Mouse (Mus musculus) MEL (cell line): ENCODE measurements around the gene Ptpa. TPM values are rescaled to one million over a fixed set of nuclear protein-coding genes. Genes with fewer than 3 reads are reported as not detected.

Experiments used
- DNase-seq: peaks from one replicate; pipeline ENCODE4 v3.0.0; 2011; ENCODE audit warnings: low read depth, low spot score
- H3K27ac ChIP-seq: 2 replicates; pipeline ENCODE4 v1.5.1; 2012; ENCODE audit warnings: low read depth, mild to moderate bottlenecking, control low read depth, low read length, moderate library complexity; ENCODE audit not compliant: control insufficient read depth
- H3K27me3 ChIP-seq, 2 experiments: fragments of 150-350 bp in 1 of 2; sonication (generic) in 1 of 2; 2 replicates each; pipeline ENCODE4 v1.6.1; 2012; ENCODE audit warnings: low read length in 2 of 2, mild to moderate bottlenecking in 2 of 2, improper control_type of control experiment in 1 of 2, moderate library complexity in 1 of 2; ENCODE audit not compliant: insufficient read depth in 2 of 2, control insufficient read depth in 1 of 2
- H3K36me3 ChIP-seq, 2 experiments: 2 replicates each; pipeline ENCODE4 v1.6.1; 2012 to 2014; ENCODE audit warnings: low read length in 2 of 2, improper control_type of control experiment in 1 of 2, inconsistent platforms in 1 of 2, mild to moderate bottlenecking in 1 of 2; ENCODE audit not compliant: insufficient read depth in 2 of 2, control insufficient read depth in 1 of 2
- H3K4me1 ChIP-seq, 2 experiments: fragments of 150-350 bp in 1 of 2; sonication (generic) in 1 of 2; 2 replicates each; pipeline ENCODE4 v1.6.1; 2012; ENCODE audit warnings: low read length in 2 of 2, improper control_type of control experiment in 1 of 2, mild to moderate bottlenecking in 1 of 2; ENCODE audit not compliant: insufficient read depth in 2 of 2, control insufficient read depth in 1 of 2
- H3K4me3 ChIP-seq, 2 experiments: fragments of 150-350 bp in 1 of 2; sonication (generic) in 1 of 2; 2 replicates each; pipeline ENCODE4 v1.5.1; 2012; ENCODE audit warnings: low read depth in 2 of 2, low read length in 2 of 2, mild to moderate bottlenecking in 2 of 2, moderate library complexity in 2 of 2, control low read depth in 1 of 2, improper control_type of control experiment in 1 of 2; ENCODE audit not compliant: control insufficient read depth in 1 of 2, insufficient read depth in 1 of 2
- H3K79me2 ChIP-seq: 2 replicates; pipeline ENCODE4 v1.6.1; 2012; ENCODE audit warnings: mild to moderate bottlenecking, low read length, moderate library complexity; ENCODE audit not compliant: control insufficient read depth, poor library complexity, insufficient read depth
- H3K9ac ChIP-seq: 2 replicates; pipeline ENCODE4 v1.6.1; 2012; ENCODE audit warnings: low read depth, mild to moderate bottlenecking, control low read depth, low read length, moderate library complexity; ENCODE audit not compliant: control insufficient read depth, poor library complexity, severe bottlenecking
- H3K9me3 ChIP-seq: fragments of 150-350 bp; sonication (generic); replicated peaks from 2 replicates; pipeline ENCODE4 v1.6.1; 2012; ENCODE audit warnings: mild to moderate bottlenecking, low read length, improper control_type of control experiment, moderate library complexity; ENCODE audit not compliant: insufficient read depth
- CHD2 ChIP-seq: IDR thresholded peaks from 2 replicates; pipeline ENCODE4 v1.6.1; 2011; ENCODE audit warnings: low read length, improper control_type of control experiment
- CTCF ChIP-seq, 3 experiments: IDR thresholded peaks in 2 of 3; conservative IDR thresholded peaks in 1 of 3; 2 replicates each; pipeline ENCODE4 v1.5.1; 2011 to 2012; ENCODE audit warnings: low read length in 3 of 3, low read depth in 2 of 3, mild to moderate bottlenecking in 2 of 3, improper control_type of control experiment in 1 of 3, inconsistent platforms in 1 of 3, mixed read lengths in 1 of 3, moderate library complexity in 1 of 3; ENCODE audit not compliant: control insufficient read depth in 1 of 3, insufficient read depth in 1 of 3, poor library complexity in 1 of 3, severe bottlenecking in 1 of 3
- E2F4 ChIP-seq: IDR thresholded peaks from 2 replicates; pipeline ENCODE4 v1.6.1; 2011; ENCODE audit warnings: low read depth, low read length, improper control_type of control experiment, borderline replicate concordance
- ELF1 ChIP-seq: IDR thresholded peaks from 2 replicates; pipeline ENCODE4 v1.6.1; 2014; ENCODE audit warnings: low read depth, mild to moderate bottlenecking, inconsistent platforms, low read length, improper control_type of control experiment, moderate library complexity
- GATA1 ChIP-seq: IDR thresholded peaks from 2 replicates; pipeline ENCODE4 v1.6.1; 2011; ENCODE audit warnings: low read depth, low read length, improper control_type of control experiment
- JUND ChIP-seq: IDR thresholded peaks from 2 replicates; pipeline ENCODE4 v1.6.1; 2011; ENCODE audit warnings: low read depth, mild to moderate bottlenecking, improper control_type of control experiment, low read length
- KAT2A ChIP-seq: conservative IDR thresholded peaks from 2 replicates; pipeline ENCODE4 v1.6.1; 2012; ENCODE audit warnings: low read depth, low read length, improper control_type of control experiment, inconsistent platforms
- MAFK ChIP-seq: IDR thresholded peaks from 2 replicates; pipeline ENCODE4 v1.6.1; 2011; ENCODE audit warnings: low read depth, mild to moderate bottlenecking, low read length, improper control_type of control experiment, borderline replicate concordance
- MAZ ChIP-seq: IDR thresholded peaks from 2 replicates; pipeline ENCODE4 v1.6.1; 2012; ENCODE audit warnings: low read depth, mild to moderate bottlenecking, inconsistent platforms, low read length, improper control_type of control experiment
- MEF2A ChIP-seq: IDR thresholded peaks from 2 replicates; pipeline ENCODE4 v1.6.1; 2014; ENCODE audit warnings: low read depth, mild to moderate bottlenecking, inconsistent platforms, low read length, improper control_type of control experiment; ENCODE audit not compliant: poor library complexity, insufficient replicate concordance, severe bottlenecking; ENCODE audit errors: extremely low read depth
- MXI1 ChIP-seq: IDR thresholded peaks from 2 replicates; pipeline ENCODE4 v1.6.1; 2011; ENCODE audit warnings: mild to moderate bottlenecking, low read depth, low read length, improper control_type of control experiment
- MYB ChIP-seq: IDR thresholded peaks from 2 replicates; pipeline ENCODE4 v1.6.1; 2011; ENCODE audit warnings: mild to moderate bottlenecking, low read depth, low read length, improper control_type of control experiment
- NELFE ChIP-seq: IDR thresholded peaks from 2 replicates; pipeline ENCODE4 v1.6.1; 2011; ENCODE audit warnings: low read depth, low read length, improper control_type of control experiment
- POLR2A ChIP-seq, 2 experiments: IDR thresholded peaks; 2 replicates each; pipeline ENCODE4 v1.6.1; 2011 to 2012; ENCODE audit warnings: low read length in 2 of 2, mild to moderate bottlenecking in 2 of 2, control low read depth in 1 of 2, improper control_type of control experiment in 1 of 2, low read depth in 1 of 2, moderate library complexity in 1 of 2; ENCODE audit not compliant: control insufficient read depth in 1 of 2, insufficient read depth in 1 of 2, poor library complexity in 1 of 2
- POLR2AphosphoS2 ChIP-seq: IDR thresholded peaks from 2 replicates; pipeline ENCODE4 v1.6.1; 2011; ENCODE audit warnings: low read length, improper control_type of control experiment
- POLR2AphosphoS5 ChIP-seq: IDR thresholded peaks from 2 replicates; pipeline ENCODE4 v1.6.1; 2012; ENCODE audit warnings: low read depth, borderline replicate concordance, mild to moderate bottlenecking, inconsistent platforms, low read length, moderate library complexity, mixed read lengths
- SIN3A ChIP-seq: IDR thresholded peaks from 2 replicates; pipeline ENCODE4 v1.6.1; 2012; ENCODE audit warnings: low read length, improper control_type of control experiment, inconsistent platforms
- TAL1 ChIP-seq: IDR thresholded peaks from 2 replicates; pipeline ENCODE4 v1.6.1; 2012; ENCODE audit warnings: mild to moderate bottlenecking, inconsistent platforms, low read length, moderate library complexity, mixed read lengths
- TBP ChIP-seq: IDR thresholded peaks from 2 replicates; pipeline ENCODE4 v1.8.0; 2011; ENCODE audit warnings: low read depth, low read length, improper control_type of control experiment
- UBTF ChIP-seq: IDR thresholded peaks from 2 replicates; pipeline ENCODE4 v1.6.1; 2012; ENCODE audit warnings: low read depth, mild to moderate bottlenecking, inconsistent platforms, low read length, improper control_type of control experiment, moderate library complexity, borderline replicate concordance; ENCODE audit not compliant: insufficient read depth
- polyA plus RNA-seq, 2 experiments: library from polyadenylated mRNA; stranded (reverse) in 1 of 2; unstranded in 1 of 2; fragments of >175 nt in 1 of 2; fragments of >200 nt in 1 of 2; gene quantifications; 2 replicates each; pipeline versions ENCODE4 v1.2.1 to v1.2.4; 2012; ENCODE audit warnings: low replicate concordance in 2 of 2, low read depth in 1 of 2; ENCODE audit not compliant: insufficient read length in 2 of 2, insufficient read depth in 1 of 2, missing spikeins in 1 of 2
- total RNA-seq: library from RNA; depleted of rRNA; stranded (reverse); fragments of 300-350 nt; gene quantifications from 2 replicates; pipeline ENCODE4 v1.2.3, GENCODE M21; 2012

Ptpa gene
- total and polyA plus RNA-seq, 3 experiments: 159 to 382 TPM; not detected in 1

GRCm38 (mm10) chr2:30463904-30464330 lies 48.1 kb downstream of the Ptpa start (continued):
- TF ChIP-seq E2F4 (no peak), MXI1 (peak; percentile 82; the same call in 1 of the 2 replicates), NELFE (peak; percentile 69), JUND (no peak), TBP (peak; percentile 73), GATA1 (0 out of 2 replicates have a peak, but pooled peaks have one; percentile 13), POLR2A (IDR thresholded peaks at IDR 0.05; ENCODE audit: control insufficient read depth in 1 of 2, insufficient read depth in 1 of 2, low read depth in 1 of 2, low read length in 2 of 2, poor library complexity in 1 of 2) (peak in 1 of 2 experiments; percentile 71; a peak in 2 of 4 replicates), POLR2AphosphoS2 (peak; percentile 95), MEF2A (no peak), CTCF (IDR thresholded peaks at IDR 0.05 in 2 of 3, conservative IDR thresholded peaks at IDR 0.05 in 1 of 3; ENCODE audit: control insufficient read depth in 1 of 3, insufficient read depth in 1 of 3, low read depth in 2 of 3, low read length in 3 of 3, poor library complexity in 1 of 3, severe bottlenecking in 1 of 3) (no peak), MYB (no peak), MAZ (peak; percentile 65; the same call in 1 of the 2 replicates)

GRCm38 (mm10) chr2:30464411-30464810 lies 48.6 kb downstream of the Ptpa start:
- Histone ChIP-seq H3K27me3 (no peaks in the 10 kb centered on the region), H3K9me3 (no peaks in the 10 kb centered on the region), H3K4me3 (peak overlapping the region; percentile 79 to 96), H3K9ac (peak overlapping the region; percentile 58), H3K79me2 (no peaks in the 10 kb centered on the region), H3K4me1 (peaks cover 0 to 3% of the 10 kb centered on the region in 2 experiments; a peak in 1 of 4 replicates), H3K27ac (peak overlapping the region; percentile 21; the same call in 1 of the 2 replicates), H3K36me3 (0 out of 4 replicates have a peak, but pooled peaks cover 0 to 2% of the 10 kb centered on the region in 2 experiments)
- TF ChIP-seq MYB (no peak), CHD2 (no peak), POLR2AphosphoS5 (no peak), SIN3A (no peak; the same call in 1 of the 2 replicates), MAZ (no peak), UBTF (no peak), POLR2A (IDR thresholded peaks at IDR 0.05; ENCODE audit: control insufficient read depth in 1 of 2, insufficient read depth in 1 of 2, low read depth in 1 of 2, low read length in 2 of 2, poor library complexity in 1 of 2) (no peak), TAL1 (no peak), ELF1 (no peak), MEF2A (no peak), MAFK (no peak), KAT2A (0 out of 2 replicates have a peak, but pooled peaks have one; percentile 8), MXI1 (peak; percentile 66)
- DNase-seq: peak; percentile 67
